In genomic region chr11:100724919-100725512, GRCm38 (mm10) we compare ENCODE assay signal across 9 mouse cellular contexts. TPM values are rescaled to one million over a fixed set of nuclear protein-coding genes. Genes with fewer than 3 reads are reported as not detected.
DNase-seq lines count a peak whose midpoint lies in the region; ATAC-seq and TF ChIP-seq lines count a peak whose summit lies in the region.
"Had no signal": no experiment of that assay in that cellular context is flagged by ENCODE, and none has a peak within 500 bp of the region (broad histone marks: within the 10 kb centered on the region; RNA-seq: fewer than 3 reads in every experiment).

No protein-coding gene starts in this region.

- H3K9ac ChIP-seq in hindbrain, embryonic 16.5 days (ENCODE audit: low read depth, low read length), result no peak overlapping the region
- no peak overlapping the region for H3K9ac ChIP-seq in hindbrain, embryonic 14.5 days
- H3K9ac ChIP-seq in midbrain, postnatal 0 days (replicated peaks; ENCODE audit: low read length, poor library complexity, severe bottlenecking), result no peak overlapping the region
- H3K9ac ChIP-seq: limb, embryonic 15.5 days had no signal

- H3K4me3 ChIP-seq in hindbrain, embryonic 16.5 days (ENCODE audit: low read length), result no peak overlapping the region
- no peak overlapping the region for H3K4me3 ChIP-seq in hindbrain, embryonic 14.5 days (replicated peaks; ENCODE audit: low read length)
- no peak overlapping the region for H3K4me3 ChIP-seq in embryonic fibroblast, embryonic 13.5 days (ENCODE audit: insufficient read depth, low read length)
- H3K4me3 ChIP-seq in megakaryocyte, embryonic 14.5 days (replicated peaks), result peak overlapping the region; percentile 71
- H3K4me3 ChIP-seq in midbrain, postnatal 0 days (ENCODE audit: low read depth, low read length), result no peak overlapping the region
- H3K4me3 ChIP-seq: limb, embryonic 15.5 days had no signal

- TF ChIP-seq CTCF in embryonic fibroblast, embryonic 13.5 days (IDR thresholded peaks at IDR 0.05; ENCODE audit: borderline replicate concordance, insufficient read depth, low read length), result no peak
- TF ChIP-seq CTCF in midbrain, postnatal 0 days (IDR thresholded peaks at IDR 0.05), result no peak

- 61% methylated on average over 5 of the region's 5 CpGs for WGBS in hindbrain, embryonic 16.5 days
- 67% methylated on average over 5 of the region's 5 CpGs for WGBS in hindbrain, embryonic 14.5 days
- WGBS in midbrain, postnatal 0 days, result 55% methylated on average over 5 of the region's 5 CpGs

- no peak for ATAC-seq in hindbrain, embryonic 16.5 days
- no peak for ATAC-seq in hindbrain, embryonic 14.5 days (ENCODE audit: low FRiP score)
- ATAC-seq in midbrain, postnatal 0 days (ENCODE audit: low FRiP score), result no peak

- peaks cover 11% of the 10 kb centered on the region for H3K4me1 ChIP-seq in hindbrain, embryonic 16.5 days (ENCODE audit: control insufficient read depth, insufficient read depth, low read depth, low read length)
- peaks cover 8% of the 10 kb centered on the region for H3K4me1 ChIP-seq in hindbrain, embryonic 14.5 days (replicated peaks; ENCODE audit: control insufficient read depth, insufficient read depth, low read length)
- peaks cover 22% of the 10 kb centered on the region for H3K4me1 ChIP-seq in embryonic fibroblast, embryonic 13.5 days (ENCODE audit: control insufficient read depth, insufficient read depth, low read length)
- peaks cover 97% of the 10 kb centered on the region for H3K4me1 ChIP-seq in megakaryocyte, embryonic 14.5 days
- no peaks in the 10 kb centered on the region for H3K4me1 ChIP-seq in midbrain, postnatal 0 days (ENCODE audit: insufficient read depth, low read length)

- H3K9me3 ChIP-seq in hindbrain, embryonic 16.5 days (ENCODE audit: control insufficient read depth, low read length), result no peaks in the 10 kb centered on the region
- no peaks in the 10 kb centered on the region for H3K9me3 ChIP-seq in hindbrain, embryonic 14.5 days (ENCODE audit: control insufficient read depth, low read length)
- H3K9me3 ChIP-seq in megakaryocyte, embryonic 14.5 days, result no peaks in the 10 kb centered on the region
- H3K9me3 ChIP-seq in midbrain, postnatal 0 days (ENCODE audit: low read length), result no peaks in the 10 kb centered on the region
- H3K9me3 ChIP-seq: limb, embryonic 15.5 days had no signal

- H3K36me3 ChIP-seq in hindbrain, embryonic 16.5 days (ENCODE audit: control insufficient read depth, insufficient read depth, low read length), result no peaks in the 10 kb centered on the region
- peaks cover 13% of the 10 kb centered on the region for H3K36me3 ChIP-seq in hindbrain, embryonic 14.5 days (replicated peaks; ENCODE audit: control insufficient read depth, insufficient read depth)
- H3K36me3 ChIP-seq in megakaryocyte, embryonic 14.5 days (replicated peaks; ENCODE audit: low read length), result peaks cover 57% of the 10 kb centered on the region
- peaks cover 12% of the 10 kb centered on the region; the same call in 1 of the 2 replicates for H3K36me3 ChIP-seq in midbrain, postnatal 0 days (ENCODE audit: insufficient read depth, low read length)

- no peak overlapping the region for H3K4me2 ChIP-seq in hindbrain, embryonic 16.5 days (ENCODE audit: low read length)
- no peak overlapping the region for H3K4me2 ChIP-seq in hindbrain, embryonic 14.5 days (replicated peaks)
- H3K4me2 ChIP-seq in midbrain, postnatal 0 days (ENCODE audit: low read depth, low read length, poor library complexity, severe bottlenecking), result no peak overlapping the region
- H3K4me2 ChIP-seq: limb, embryonic 15.5 days had no signal

- no peak for DNase-seq in hindbrain, embryonic 14.5 days (ENCODE audit: low spot score)
- DNase-seq in kidney, postnatal 10 days, result peak; percentile 45
- DNase-seq in urinary bladder, postnatal 14 days (ENCODE audit: low spot score), result no peak
- DNase-seq in midbrain, postnatal 0 days (ENCODE audit: low spot score), result no peak
- DNase-seq in gastrocnemius, postnatal 36 days, result no peak

- H3K27ac ChIP-seq in hindbrain, embryonic 16.5 days (ENCODE audit: low read depth, low read length), result peak overlapping the region; percentile 13; the same call in 1 of the 2 replicates
- H3K27ac ChIP-seq in hindbrain, embryonic 14.5 days, result no peak overlapping the region
- peak overlapping the region; percentile 31 for H3K27ac ChIP-seq in embryonic fibroblast, embryonic 13.5 days (ENCODE audit: insufficient read depth, low read length)
- no peak overlapping the region for H3K27ac ChIP-seq in midbrain, postnatal 0 days (ENCODE audit: low read depth, low read length)
- H3K27ac ChIP-seq: limb, embryonic 15.5 days had no signal

- no peaks in the 10 kb centered on the region for H3K27me3 ChIP-seq in hindbrain, embryonic 16.5 days (replicated peaks; ENCODE audit: control insufficient read depth, insufficient read depth, low read length)
- H3K27me3 ChIP-seq in hindbrain, embryonic 14.5 days (ENCODE audit: control insufficient read depth, insufficient read depth, low read length), result no peaks in the 10 kb centered on the region
- H3K27me3 ChIP-seq in megakaryocyte, embryonic 14.5 days (replicated peaks), result no peaks in the 10 kb centered on the region
- no peaks in the 10 kb centered on the region for H3K27me3 ChIP-seq in midbrain, postnatal 0 days (ENCODE audit: insufficient read depth, low read length)
- H3K27me3 ChIP-seq: limb, embryonic 15.5 days had no signal

- no peak for TF ChIP-seq POLR2A in embryonic fibroblast, embryonic 13.5 days (IDR thresholded peaks at IDR 0.05; ENCODE audit: low read depth, low read length)

- intact Hi-C loops in gastrocnemius, postnatal 36 days (cut with DNase I), result no loop called here

RNA-seq across cellular contexts. Expression of gene Hspb9, which starts 11.4 kb away (rescaled TPM):
- 0.34 TPM in 1 of 2 replicates, not detected in the other for polyA plus RNA-seq in hindbrain, embryonic 16.5 days (2015; fragmentation: Nextera tagmentation; extraction: Ambion mirVana)
- polyA plus RNA-seq in hindbrain, embryonic 14.5 days (2014; fragmentation: Nextera tagmentation; extraction: Ambion mirVana), result not detected in 2 replicates
- not detected in 2 replicates for polyA plus RNA-seq in embryonic fibroblast, embryonic 13.5 days (2011; ENCODE audit: insufficient read length, low read depth, missing spikeins)
- 0.54 TPM in 1 of 2 replicates, not detected in the other for polyA plus RNA-seq in megakaryocyte, embryonic 14.5 days (2012; ENCODE audit: insufficient read depth, low replicate concordance)
- not detected in 2 replicates for total RNA-seq in midbrain, postnatal 0 days (2014; rRNA removed)
- not detected in 2 replicates for polyA plus RNA-seq in midbrain, postnatal 0 days (2015; fragmentation: Nextera tagmentation; extraction: Ambion mirVana)
- not detected for total RNA-seq in gastrocnemius, postnatal 36 days (2021)

RNA-seq across cellular contexts. Expression of gene Kat2a, which starts 12.8 kb away (rescaled TPM):
- 62.2 and 67.8 TPM in 2 replicates for polyA plus RNA-seq in hindbrain, embryonic 16.5 days (2015; fragmentation: Nextera tagmentation; extraction: Ambion mirVana)
- 57.8 and 64.1 TPM in 2 replicates for polyA plus RNA-seq in hindbrain, embryonic 14.5 days (2014; fragmentation: Nextera tagmentation; extraction: Ambion mirVana)
- 31.1 and 34.1 TPM in 2 replicates for polyA plus RNA-seq in embryonic fibroblast, embryonic 13.5 days (2011; ENCODE audit: insufficient read length, low read depth, missing spikeins)
- 30.5 and 34.7 TPM in 2 replicates for polyA plus RNA-seq in megakaryocyte, embryonic 14.5 days (2012; ENCODE audit: insufficient read depth, low replicate concordance)
- 62.8 and 75.6 TPM in 2 replicates for total RNA-seq in midbrain, postnatal 0 days (2014; rRNA removed)
- 69.9 and 70.0 TPM in 2 replicates for polyA plus RNA-seq in midbrain, postnatal 0 days (2015; fragmentation: Nextera tagmentation; extraction: Ambion mirVana)
- total RNA-seq in gastrocnemius, postnatal 36 days (2021), result 10 to 100 TPM; 10.4 to 10.9 TPM

RNA-seq across cellular contexts. Expression of gene Rab5c, which starts 13.0 kb away (rescaled TPM):
- polyA plus RNA-seq in hindbrain, embryonic 16.5 days (2015; fragmentation: Nextera tagmentation; extraction: Ambion mirVana), result 43.7 and 43.8 TPM in 2 replicates
- 80.5 and 105 TPM in 2 replicates for polyA plus RNA-seq in hindbrain, embryonic 14.5 days (2014; fragmentation: Nextera tagmentation; extraction: Ambion mirVana)
- polyA plus RNA-seq in embryonic fibroblast, embryonic 13.5 days (2011; ENCODE audit: insufficient read length, low read depth, missing spikeins), result 163 and 168 TPM in 2 replicates
- 502 and 744 TPM in 2 replicates for polyA plus RNA-seq in megakaryocyte, embryonic 14.5 days (2012; ENCODE audit: insufficient read depth, low replicate concordance)
- 218 and 250 TPM in 2 replicates for total RNA-seq in midbrain, postnatal 0 days (2014; rRNA removed)
- polyA plus RNA-seq in midbrain, postnatal 0 days (2015; fragmentation: Nextera tagmentation; extraction: Ambion mirVana), result 33.8 and 34.4 TPM in 2 replicates
- 10 to 100 TPM; 35.0 to 44.5 TPM for total RNA-seq in gastrocnemius, postnatal 36 days (2021)

RNA-seq across cellular contexts. Expression of gene Dhx58, which starts 20.9 kb away (rescaled TPM):
- polyA plus RNA-seq in hindbrain, embryonic 16.5 days (2015; fragmentation: Nextera tagmentation; extraction: Ambion mirVana), result 2.5 and 2.6 TPM in 2 replicates
- polyA plus RNA-seq in hindbrain, embryonic 14.5 days (2014; fragmentation: Nextera tagmentation; extraction: Ambion mirVana), result 0.85 and 1.7 TPM in 2 replicates
- 3.5 and 7.8 TPM in 2 replicates for polyA plus RNA-seq in embryonic fibroblast, embryonic 13.5 days (2011; ENCODE audit: insufficient read length, low read depth, missing spikeins)
- 9.2 TPM in 1 of 2 replicates, not detected in the other for polyA plus RNA-seq in megakaryocyte, embryonic 14.5 days (2012; ENCODE audit: insufficient read depth, low replicate concordance)
- 2.4 and 3.8 TPM in 2 replicates for total RNA-seq in midbrain, postnatal 0 days (2014; rRNA removed)
- 1.8 and 2.2 TPM in 2 replicates for polyA plus RNA-seq in midbrain, postnatal 0 days (2015; fragmentation: Nextera tagmentation; extraction: Ambion mirVana)
- total RNA-seq in gastrocnemius, postnatal 36 days (2021), result 1 to 10 TPM; 1.0 to 1.1 TPM

RNA-seq across cellular contexts. Expression of gene Zfp385c, which starts 32.8 kb away (rescaled TPM):
- polyA plus RNA-seq in hindbrain, embryonic 16.5 days (2015; fragmentation: Nextera tagmentation; extraction: Ambion mirVana), result 2.0 and 2.3 TPM in 2 replicates
- polyA plus RNA-seq in hindbrain, embryonic 14.5 days (2014; fragmentation: Nextera tagmentation; extraction: Ambion mirVana), result 0.20 and 0.31 TPM in 2 replicates
- 1.1 TPM in 1 of 2 replicates, not detected in the other for polyA plus RNA-seq in embryonic fibroblast, embryonic 13.5 days (2011; ENCODE audit: insufficient read length, low read depth, missing spikeins)
- 0.39 TPM in 1 of 2 replicates, not detected in the other for polyA plus RNA-seq in megakaryocyte, embryonic 14.5 days (2012; ENCODE audit: insufficient read depth, low replicate concordance)
- 0.66 and 2.5 TPM in 2 replicates for total RNA-seq in midbrain, postnatal 0 days (2014; rRNA removed)
- 0.53 and 0.98 TPM in 2 replicates for polyA plus RNA-seq in midbrain, postnatal 0 days (2015; fragmentation: Nextera tagmentation; extraction: Ambion mirVana)
- total RNA-seq in gastrocnemius, postnatal 36 days (2021), result under 1 TPM; 0.25 to 0.38 TPM

Comparison
In these comparisons a context has a peak if more than half of its experiments do, and no peak if none do; other contexts are left out.
1. H3K27ac ChIP-seq: peak in hindbrain, embryonic 16.5 days (single experiment) and embryonic fibroblast, embryonic 13.5 days (single experiment); none in hindbrain, embryonic 14.5 days (single experiment) and midbrain, postnatal 0 days (single experiment).